Mouse (Mus musculus): Measurements from ENCODE around the gene Greb1.

Greb1 gene

DNA sequence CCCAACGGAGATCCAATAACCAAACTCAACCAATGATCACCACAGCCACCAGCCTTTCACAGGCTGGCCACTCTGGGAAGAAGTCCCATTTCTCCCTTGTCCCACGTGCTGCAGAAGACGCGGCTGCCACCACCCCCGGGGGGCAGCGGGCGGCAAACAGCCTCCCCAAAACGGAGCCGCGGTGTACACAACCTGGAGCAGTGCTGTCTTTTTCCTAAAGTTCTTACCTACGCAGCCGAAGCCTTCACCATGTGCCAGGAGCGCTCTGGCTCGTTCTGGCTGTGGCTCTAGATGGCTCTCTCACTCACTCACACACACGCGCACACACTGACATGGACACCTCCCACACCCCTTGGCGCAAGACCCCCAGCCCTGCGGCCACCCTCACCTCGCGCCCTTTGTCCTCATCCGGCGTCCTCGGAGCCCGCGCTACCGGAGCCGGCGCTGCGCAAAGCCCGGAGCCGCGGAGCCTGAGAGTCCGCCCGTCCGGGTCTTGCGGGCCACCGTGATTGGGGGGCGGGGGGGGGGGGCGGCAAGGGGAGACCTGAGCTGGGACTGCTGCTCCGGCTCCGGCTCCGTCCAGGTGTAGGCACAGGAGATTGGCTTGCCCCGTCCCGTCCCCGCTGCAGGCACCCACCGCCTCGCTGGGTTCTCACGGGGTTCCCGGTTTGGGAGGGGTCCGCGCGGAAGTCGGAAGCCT is at the start of gene Greb1:
Gene Greb1 (minus strand): TSS at position 628 of the 700 bp plus-strand sequence.
- POLR2A ChIA-PET: no interaction called here

DNA sequence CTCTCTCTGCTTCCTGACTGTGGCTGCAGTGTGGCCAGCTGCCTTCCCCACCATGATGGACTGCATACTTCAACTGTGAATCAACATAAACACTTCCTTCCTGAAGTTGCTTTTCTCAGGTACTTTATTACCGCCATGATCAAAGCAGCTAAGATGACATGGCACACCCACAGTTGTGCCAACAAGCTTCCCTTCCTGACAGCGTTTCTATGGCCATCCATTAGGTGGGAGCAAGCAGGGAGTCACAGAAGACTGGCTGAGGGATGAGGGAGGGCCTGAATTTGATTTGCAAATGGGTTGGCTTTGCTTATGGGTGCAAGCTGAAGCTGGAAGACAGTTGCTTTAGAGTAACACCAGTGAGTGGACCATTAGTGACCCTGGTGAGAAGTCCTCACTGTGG is 49.1 kb upstream of the Greb1 start:
- ChIA-PET CTCF (interaction anchor here in 2 of 4 experiments (0.6 to 1.6 kb wide), 2 partner anchors 159 to 162 kb away, joined by 6 to 9 read pairs; partner anchors contain the start of gene 2410004P03Rik (in 1 of the 2)), POLR2A (interaction anchor here in 2 of 4 experiments (0.8 to 3.1 kb wide), 18 partner anchors 9 to 409 kb away, joined by 3 to 39 read pairs (median 5); partner anchors contain the start of gene Rock2 (in 1 of the 2))

More for the DNA sequence above, at the start of gene Greb1:
- CTCF ChIA-PET: interaction anchor here in 1 of 4 experiments (0.6 kb wide), 3 partner anchors 79 to 439 kb away, joined by 3 to 4 read pairs (median 3); no protein-coding TSS in a partner anchor

DNA sequence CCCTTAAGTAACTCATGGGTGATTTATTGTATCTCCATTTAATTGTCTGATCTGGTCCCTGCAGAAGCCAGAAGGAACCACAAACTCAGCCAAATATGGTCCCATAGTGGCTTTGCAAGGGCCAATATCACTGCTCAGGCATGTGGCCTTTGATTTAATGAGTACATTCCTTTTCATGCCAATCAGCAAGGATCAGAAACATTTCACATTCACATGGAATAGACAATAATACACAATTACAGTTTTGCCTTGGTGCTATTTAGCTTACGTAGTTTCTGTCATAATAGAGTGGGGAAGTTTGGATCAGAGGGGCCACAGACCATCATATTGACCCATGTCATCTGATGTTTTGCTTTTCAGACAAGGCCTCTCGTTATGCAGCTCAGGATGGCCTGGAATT is 47.8 kb upstream of the Greb1 start:
- CTCF ChIA-PET: no interaction called here
- POLR2A ChIA-PET: interaction anchor here in 1 of 4 experiments (0.9 kb wide), 1 partner anchor 18 kb away, joined by 3 read pairs; no protein-coding TSS in a partner anchor

DNA sequence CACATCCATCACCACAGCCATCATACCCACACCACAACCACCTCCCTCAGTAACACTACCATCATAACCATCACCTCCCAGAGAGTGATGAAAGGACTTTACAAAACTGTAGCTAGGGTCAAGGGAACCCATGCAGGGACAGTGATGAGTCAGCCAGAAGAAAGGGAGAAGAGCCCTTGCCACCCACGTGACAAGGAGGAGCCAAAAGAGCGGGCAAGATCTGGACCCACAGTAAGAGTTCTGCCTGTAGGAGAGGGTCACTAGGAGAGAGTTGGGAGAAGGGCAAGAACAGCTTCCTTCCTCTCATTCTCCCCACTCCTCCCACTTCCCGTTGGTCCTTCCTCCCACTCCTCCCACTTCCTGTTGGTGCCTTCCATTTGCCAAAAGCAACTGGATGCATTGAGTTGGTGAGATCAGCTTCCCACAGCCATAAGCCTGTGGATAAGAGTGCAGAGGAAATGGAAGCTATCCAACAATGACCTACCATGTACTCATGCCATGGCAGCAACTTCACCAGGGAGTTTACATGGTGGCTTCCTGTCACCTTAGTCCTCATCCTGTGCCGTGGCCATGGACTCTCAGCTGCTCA is 46.6 kb upstream of the Greb1 start:
- ChIA-PET POLR2A (interaction anchor here in 1 of 4 experiments (1.2 to 1.3 kb wide), 2 partner anchors 47 to 48 kb away, joined by 3 read pairs; partner anchors contain the start of gene Rock2), CTCF (interaction anchor here in 1 of 4 experiments (0.6 kb wide), 1 partner anchor 17 kb away, joined by 4 read pairs; no protein-coding TSS in a partner anchor)

DNA sequence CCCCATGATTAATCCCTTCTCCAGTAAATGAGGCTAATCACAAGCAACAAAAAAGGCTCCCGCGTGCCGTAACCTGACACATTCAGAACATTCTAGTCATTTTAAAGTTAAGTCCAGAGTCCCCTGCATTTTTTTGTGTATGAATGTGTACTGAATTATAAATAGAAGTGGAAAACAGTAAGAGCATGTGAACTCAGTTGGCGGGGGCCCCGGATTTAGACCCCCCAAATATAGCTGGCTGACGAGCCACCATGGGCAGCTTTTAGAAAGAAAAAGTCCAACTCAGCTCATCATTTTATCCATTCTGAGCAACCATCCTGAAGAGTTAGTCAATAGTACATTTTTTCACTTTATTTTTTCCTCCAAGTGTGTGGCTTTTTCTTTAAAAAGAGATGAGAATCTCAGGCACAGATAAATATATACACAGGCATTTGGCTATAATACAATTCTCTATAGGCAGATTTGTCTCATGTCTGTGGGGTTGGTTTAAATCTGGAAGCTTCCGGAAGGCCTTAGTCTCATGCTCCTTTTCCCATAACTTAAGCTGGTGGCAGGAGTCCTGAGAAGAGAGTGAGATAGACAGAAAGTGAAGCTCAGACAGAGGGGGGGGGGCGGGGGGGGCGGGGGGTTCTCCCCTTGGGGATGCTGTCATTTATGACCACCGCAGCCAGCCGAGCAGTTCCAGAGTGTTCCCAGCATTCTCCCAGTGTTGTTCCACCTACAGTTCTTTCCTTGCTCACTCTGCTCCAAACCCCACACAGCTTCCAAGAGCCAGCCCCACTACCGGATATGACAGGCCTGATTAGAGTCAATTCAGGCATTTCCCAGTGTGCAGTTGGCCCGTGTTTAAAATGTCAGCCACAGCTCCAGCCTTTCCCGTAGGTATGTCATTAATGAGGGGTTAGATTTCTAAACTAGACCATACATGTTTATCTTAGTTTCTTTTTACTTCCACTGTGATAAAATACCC is 44.2 kb upstream of the Greb1 start:
- ChIA-PET POLR2A (interaction anchor here in 3 of 4 experiments (0.6 to 1.8 kb wide), 9 partner anchors 9 to 414 kb away, joined by 3 to 5 read pairs (median 4); partner anchors contain the start of gene Rock2 (in 1 of the 3)), CTCF (interaction anchor here in 3 of 4 experiments (0.6 to 1.4 kb wide), 5 partner anchors 15 to 427 kb away, joined by 3 to 6 read pairs (median 3); no protein-coding TSS in a partner anchor)

DNA sequence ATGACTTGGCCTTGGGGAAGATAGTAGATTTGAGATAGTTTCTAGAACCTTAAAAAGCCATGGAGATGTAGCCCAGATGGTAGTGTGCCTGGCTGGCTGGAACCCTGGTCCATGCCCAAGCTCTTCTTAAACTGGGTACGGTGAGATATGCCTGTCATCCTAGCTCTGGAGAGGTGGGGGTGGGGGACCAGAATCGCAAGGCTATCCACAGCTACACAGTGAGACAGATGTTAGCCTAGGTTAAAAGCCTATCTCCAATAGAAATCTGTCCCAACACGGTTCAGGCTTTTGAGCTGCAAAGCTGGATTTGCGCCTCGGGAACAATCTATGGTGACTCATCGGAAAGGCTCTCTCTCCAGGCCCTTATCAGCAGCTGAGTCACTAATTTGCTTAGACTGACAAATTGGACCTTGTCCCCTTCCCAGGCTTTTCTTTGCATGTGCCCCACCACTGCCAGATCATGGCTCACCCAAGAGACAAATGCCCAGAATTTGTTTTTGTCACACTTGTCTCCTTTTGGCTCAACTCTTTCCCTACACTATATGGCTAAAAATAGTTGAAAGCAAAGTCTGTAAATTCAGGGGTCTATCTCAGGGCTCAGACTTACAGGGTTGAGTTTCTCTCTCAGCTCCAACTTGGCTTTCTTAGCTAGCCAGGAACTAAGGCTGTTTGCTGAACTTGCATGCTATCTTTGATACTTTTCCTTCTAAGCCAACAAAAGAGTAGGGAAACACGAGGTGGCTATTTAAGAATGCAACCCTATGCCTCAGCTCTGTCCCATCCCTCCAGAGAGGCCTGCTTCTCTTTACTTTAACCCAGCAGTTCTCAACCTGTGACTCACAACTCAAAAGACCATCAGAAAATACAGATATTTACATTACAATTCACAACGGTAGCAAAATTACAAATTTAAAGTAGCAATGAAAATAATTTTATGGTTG is 40.4 kb upstream of the Greb1 start:
- ChIA-PET POLR2A (interaction anchor here (0.6 to 2.4 kb wide), 5 partner anchors 9 to 703 kb away, joined by 3 to 10 read pairs (median 9); no protein-coding TSS in a partner anchor), CTCF (interaction anchor here in 3 of 4 experiments (0.6 to 0.7 kb wide), 5 partner anchors 33 to 792 kb away, joined by 3 to 11 read pairs (median 4); no protein-coding TSS in a partner anchor)

DNA sequence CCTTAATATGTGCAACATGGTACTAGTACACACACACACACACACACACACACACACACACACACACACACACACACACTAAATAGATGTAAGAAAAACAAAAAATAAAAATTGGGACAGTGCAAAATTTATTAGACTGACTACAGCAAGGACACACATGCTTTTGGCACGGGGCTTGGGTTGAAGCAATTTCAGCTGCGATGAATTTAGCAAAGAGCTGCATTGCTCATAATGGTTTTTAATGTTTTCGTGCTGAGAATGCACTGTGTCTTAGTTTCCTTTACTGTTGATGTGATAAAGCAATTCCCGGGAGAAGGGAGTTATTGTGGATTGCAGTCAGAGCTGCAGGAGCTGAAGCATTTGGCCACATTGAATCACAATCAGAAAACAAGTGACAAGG is 37.1 kb upstream of the Greb1 start:
- CTCF ChIA-PET: interaction anchor here in 1 of 4 experiments (0.5 to 0.6 kb wide), 2 partner anchors 14 to 29 kb away, joined by 3 read pairs; no protein-coding TSS in a partner anchor
- POLR2A ChIA-PET: interaction anchor here in 3 of 4 experiments (1.0 to 2.4 kb wide), 7 partner anchors 11 to 83 kb away, joined by 3 to 11 read pairs (median 4); no protein-coding TSS in a partner anchor

DNA sequence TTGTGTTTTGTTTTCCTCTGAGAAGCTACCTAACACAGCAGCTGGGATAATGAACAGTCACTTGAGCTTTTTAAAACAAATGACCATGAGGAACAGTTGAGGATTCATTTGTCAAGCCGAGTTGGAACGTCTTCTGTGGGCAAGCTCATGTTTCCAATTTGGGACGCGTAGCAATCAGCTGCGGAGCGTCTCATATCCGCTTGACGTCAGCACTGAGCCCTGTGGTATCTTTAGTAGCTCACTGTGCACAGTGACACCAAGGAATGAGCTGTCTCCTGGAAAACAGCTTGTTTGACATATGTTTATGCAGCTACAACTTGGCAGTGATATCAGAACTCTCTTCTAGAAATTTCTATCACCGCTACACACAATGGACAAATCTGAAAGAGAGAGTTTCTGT is 35.5 kb upstream of the Greb1 start:
- POLR2A ChIA-PET: interaction anchor here in 3 of 4 experiments (0.5 to 2.4 kb wide), 6 partner anchors 9 to 413 kb away, joined by 3 to 11 read pairs (median 4); no protein-coding TSS in a partner anchor
- CTCF ChIA-PET: interaction anchor here in 2 of 4 experiments (0.6 to 0.7 kb wide), 2 partner anchors 182 kb away, joined by 5 to 6 read pairs; no protein-coding TSS in a partner anchor

DNA sequence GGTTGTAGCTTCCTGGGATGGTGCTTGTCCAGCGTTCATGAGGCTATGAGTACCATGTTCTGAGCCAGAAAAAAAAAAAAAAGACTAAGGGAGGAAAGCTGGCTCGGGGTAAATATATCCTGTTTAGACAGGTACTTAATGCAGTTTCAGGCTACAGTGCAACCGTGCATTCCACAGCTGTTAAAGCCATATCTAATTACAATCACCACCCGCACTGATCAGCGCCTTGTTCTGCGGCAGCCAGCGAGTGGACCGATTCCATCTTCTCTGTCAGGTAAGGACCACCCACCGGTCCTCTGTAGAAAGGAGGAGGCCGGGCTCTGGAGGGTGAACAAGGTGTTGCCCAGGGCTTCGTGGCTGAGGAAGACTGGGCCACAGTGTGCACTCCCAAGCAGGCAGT is 34.0 kb upstream of the Greb1 start:
- CTCF ChIA-PET: interaction anchor here in 2 of 4 experiments (0.6 to 0.7 kb wide), 2 partner anchors 80 to 532 kb away, joined by 3 to 4 read pairs; no protein-coding TSS in a partner anchor
- POLR2A ChIA-PET: interaction anchor here in 3 of 4 experiments (0.6 to 1.5 kb wide), 5 partner anchors 16 to 219 kb away, joined by 3 to 6 read pairs (median 4); no protein-coding TSS in a partner anchor

DNA sequence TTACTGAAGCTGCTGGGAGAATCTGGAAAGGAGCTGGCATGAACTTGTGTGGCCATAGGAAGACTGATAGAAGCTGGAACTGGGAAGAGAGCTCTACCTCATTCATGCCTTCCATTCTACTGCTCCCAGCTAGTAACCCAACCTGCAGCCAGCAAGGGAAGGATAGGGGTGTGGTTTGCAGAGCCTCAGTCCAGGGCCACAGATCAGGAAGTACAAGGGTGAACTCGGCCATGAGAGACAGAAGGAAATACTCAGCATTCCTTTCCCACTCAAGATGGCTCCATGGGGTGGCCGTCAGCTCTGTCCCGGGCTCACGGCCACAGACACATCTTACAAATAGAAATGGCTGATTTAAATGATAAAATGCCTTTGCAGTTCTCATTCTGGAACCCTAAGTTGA is 30.4 kb upstream of the Greb1 start:
- ChIA-PET POLR2A (interaction anchor here (0.6 to 3.1 kb wide), 16 partner anchors 9 to 170 kb away, joined by 3 to 16 read pairs (median 3); partner anchors contain the start of gene Rock2 (in 1 of the 4)), CTCF (interaction anchor here in 1 of 4 experiments (0.9 kb wide), 1 partner anchor 262 kb away, joined by 3 read pairs; no protein-coding TSS in a partner anchor)

DNA sequence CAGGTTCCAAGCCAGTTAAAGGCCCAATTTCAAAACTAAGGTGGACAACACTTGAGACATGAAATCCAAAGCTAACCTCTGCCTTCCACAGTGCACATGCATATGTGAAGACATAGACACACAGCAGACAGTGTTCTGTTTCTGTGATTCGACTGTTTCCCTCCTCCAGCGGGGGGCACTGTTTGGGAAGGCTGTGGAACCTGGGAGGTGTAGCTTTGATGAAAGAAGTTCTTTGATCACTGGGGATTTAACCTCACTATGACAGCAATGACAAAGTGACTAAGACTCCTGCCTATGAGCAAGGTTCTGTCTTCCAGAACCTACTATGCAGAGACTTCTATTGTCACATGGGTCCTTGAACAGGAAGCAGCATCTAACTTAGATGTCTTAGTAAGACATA is 29.1 kb upstream of the Greb1 start:
- POLR2A ChIA-PET: interaction anchor here in 1 of 4 experiments (3.1 kb wide), 1 partner anchor 64 kb away, joined by 12 read pairs; the partner anchor contains the start of gene Rock2
- CTCF ChIA-PET: interaction anchor here in 1 of 4 experiments (1.1 to 1.2 kb wide), 2 partner anchors 15 to 129 kb away, joined by 3 to 5 read pairs; no protein-coding TSS in a partner anchor

DNA sequence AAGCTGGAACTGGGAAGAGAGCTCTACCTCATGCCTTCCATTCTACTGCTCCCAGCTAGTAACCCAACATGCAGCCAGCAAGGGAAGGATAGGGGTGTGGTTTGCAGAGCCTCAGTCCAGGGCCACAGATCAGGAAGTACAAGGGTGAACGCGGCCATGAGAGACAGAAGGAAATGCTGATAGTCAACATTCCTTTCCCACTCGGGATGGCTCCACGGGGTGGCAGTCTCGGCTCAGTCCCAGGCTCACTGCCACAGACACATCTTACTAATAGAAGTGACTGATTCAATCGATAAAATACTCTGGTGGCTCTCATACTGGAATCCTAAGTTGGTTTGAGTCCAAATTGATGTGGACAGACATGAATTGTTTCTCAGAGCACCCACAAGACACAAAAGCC is 27.8 kb upstream of the Greb1 start:
- CTCF ChIA-PET: no interaction called here
- POLR2A ChIA-PET: interaction anchor here in 2 of 4 experiments (0.9 to 1.2 kb wide), 3 partner anchors 11 to 43 kb away, joined by 3 to 4 read pairs (median 3); no protein-coding TSS in a partner anchor

DNA sequence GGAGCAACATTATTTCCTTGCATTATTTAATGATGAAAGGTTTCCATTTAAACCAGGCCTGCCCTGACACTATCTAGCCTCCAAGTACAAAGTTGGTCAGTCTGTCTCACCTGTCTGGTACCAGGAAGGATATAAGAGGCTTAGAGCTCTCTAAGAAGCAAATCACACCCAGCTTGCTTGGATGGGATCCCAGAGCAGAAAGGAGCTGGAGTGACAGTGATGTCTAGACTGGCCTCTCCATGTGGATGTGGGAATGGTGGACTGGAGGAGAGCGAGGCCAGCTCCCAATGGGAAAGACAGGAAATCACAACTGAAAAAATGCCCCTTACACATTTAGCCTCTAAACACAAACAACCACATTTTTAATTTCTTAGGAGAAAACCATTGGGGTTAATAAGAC is 23.0 kb upstream of the Greb1 start:
- ChIA-PET POLR2A (interaction anchor here in 1 of 4 experiments (1.4 kb wide), 1 partner anchor 176 kb away, joined by 3 read pairs; no protein-coding TSS in a partner anchor), CTCF (no interaction called here)

DNA sequence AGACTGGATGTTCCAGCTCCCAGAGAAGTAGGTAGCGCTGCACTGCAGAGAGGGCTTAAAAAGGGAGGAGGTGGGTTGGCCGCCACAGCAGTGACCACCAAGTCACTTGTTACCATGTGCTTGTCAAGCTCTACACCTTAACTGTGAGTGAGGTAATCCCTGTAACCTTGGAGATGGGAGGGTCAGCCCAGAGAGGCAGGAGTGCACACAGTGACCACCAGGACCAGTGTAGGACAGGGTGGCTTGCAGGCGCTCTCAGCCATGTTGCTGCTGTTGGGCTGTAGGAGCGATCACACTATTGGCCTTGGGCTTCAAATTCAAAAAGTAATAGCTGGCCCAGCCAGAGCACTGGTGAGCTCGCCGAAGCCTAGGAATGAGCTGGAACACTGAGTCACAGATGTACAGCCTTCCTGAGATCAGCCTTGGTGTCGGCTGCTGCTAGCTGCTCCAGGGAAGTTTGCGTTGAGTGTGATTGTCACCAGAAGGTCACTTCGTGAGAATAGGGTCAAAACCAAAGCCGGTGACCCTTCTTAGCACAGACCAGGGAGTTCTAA is 21.6 kb upstream of the Greb1 start:
- POLR2A ChIA-PET: interaction anchor here in 3 of 4 experiments (0.6 to 3.3 kb wide), 4 partner anchors 9 to 134 kb away, joined by 3 to 16 read pairs (median 5); no protein-coding TSS in a partner anchor
- CTCF ChIA-PET: interaction anchor here in 2 of 4 experiments (0.6 to 1.5 kb wide), 3 partner anchors 23 to 103 kb away, joined by 3 read pairs; no protein-coding TSS in a partner anchor

DNA sequence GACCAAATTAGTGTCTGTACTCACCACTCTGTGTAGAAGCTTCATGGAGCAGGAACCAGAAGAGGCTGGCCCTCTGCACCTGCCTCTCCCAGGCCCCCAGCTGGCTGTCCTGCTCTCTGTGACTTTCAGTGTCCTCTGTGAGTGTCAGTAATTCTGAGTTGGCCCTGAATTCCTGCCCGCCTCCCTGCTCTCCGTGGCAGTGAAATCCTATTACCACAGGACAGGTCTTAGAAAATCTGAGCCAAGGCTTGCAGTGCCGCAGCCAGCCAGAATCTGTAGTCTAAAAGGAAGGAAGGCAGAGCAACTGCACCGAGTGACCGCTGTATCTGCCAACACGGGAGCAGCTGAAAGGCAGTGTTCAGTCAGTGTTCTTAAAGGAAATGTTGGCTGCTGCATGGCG is 20.1 kb upstream of the Greb1 start:
- POLR2A ChIA-PET: interaction anchor here in 2 of 4 experiments (0.6 to 3.3 kb wide), 6 partner anchors 11 to 123 kb away, joined by 3 to 16 read pairs (median 4); no protein-coding TSS in a partner anchor
- CTCF ChIA-PET: interaction anchor here in 2 of 4 experiments (0.8 to 1.5 kb wide), 2 partner anchors 66 to 432 kb away, joined by 3 read pairs; no protein-coding TSS in a partner anchor

Data from embryonic stem cell, embryonic (primary cell).